Mouse (Mus musculus): ENCODE data around the gene Psmd13. TPM values are rescaled to one million over a fixed set of nuclear protein-coding genes. Genes with fewer than 3 reads are reported as not detected.

Gene Psmd13
- 272 and 303 TPM in 2 replicates for polyA plus RNA-seq (2015; fragmentation: Nextera tagmentation; extraction: Ambion mirVana)

GRCm38 (mm10) chr7:140881696-140882468 lies at the start of gene Psmd13, which contains the start of gene Sirt3:
TSS of gene Psmd13 (plus strand) at chr7:140881968.
TSS of gene Sirt3 (minus strand) at chr7:140882309.
- WGBS, result under 1% methylated on average over 59 of the region's 59 CpGs
- no peaks in the 10 kb centered on the region for H3K27me3 ChIP-seq (replicated peaks; ENCODE audit: control insufficient read depth, insufficient read depth, low read length)
- ATAC-seq, result peak; percentile 99

DNA sequence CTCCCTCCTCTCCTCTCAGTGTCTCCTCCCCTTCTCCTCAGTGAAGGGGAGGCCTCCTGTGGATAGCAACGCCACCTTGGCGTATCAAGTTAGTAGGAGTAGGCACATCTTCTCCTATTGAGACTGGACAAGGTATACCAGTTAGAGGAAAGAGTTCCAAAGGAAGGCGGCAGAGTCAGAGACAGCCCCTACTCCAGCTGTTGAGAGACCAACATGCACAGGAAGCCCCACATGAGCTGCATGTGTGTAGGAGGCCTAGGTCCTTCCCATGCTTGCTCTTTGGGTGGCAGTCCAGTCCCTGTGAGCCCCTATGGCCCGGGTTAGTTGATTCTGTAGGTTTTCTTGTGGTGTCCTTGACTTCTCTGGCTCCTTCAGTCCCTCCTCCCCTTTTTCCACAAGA lies 48.4 kb upstream of the Psmd13 start:
- no peaks in the 10 kb centered on the region for H3K9me3 ChIP-seq (ENCODE audit: control insufficient read depth, low read length)
- H3K4me3 ChIP-seq (replicated peaks; ENCODE audit: low read length), result no peak overlapping the region
- H3K4me1 ChIP-seq (replicated peaks; ENCODE audit: control insufficient read depth, insufficient read depth, low read length), result no peaks in the 10 kb centered on the region
- no peak for ATAC-seq
- H3K9ac ChIP-seq (replicated peaks; ENCODE audit: low read depth, low read length), result no peak overlapping the region
- no peaks in the 10 kb centered on the region for H3K36me3 ChIP-seq (ENCODE audit: control insufficient read depth, insufficient read depth)
- H3K27ac ChIP-seq (ENCODE audit: low read length), result no peak overlapping the region
- WGBS, result 87% methylated on average over 4 of the region's 4 CpGs
- H3K27me3 ChIP-seq (replicated peaks; ENCODE audit: control insufficient read depth, insufficient read depth, low read length), result no peaks in the 10 kb centered on the region
- H3K4me2 ChIP-seq (ENCODE audit: low read length), result no peak overlapping the region

More at GRCm38 (mm10) chr7:140881696-140882468, at the start of gene Psmd13, which contains the start of gene Sirt3:
- Histone ChIP-seq H3K4me1 (replicated peaks; ENCODE audit: control insufficient read depth, insufficient read depth, low read length) (peaks cover 9% of the 10 kb centered on the region), H3K9me3 (ENCODE audit: control insufficient read depth, low read length) (no peaks in the 10 kb centered on the region), H3K9ac (replicated peaks; ENCODE audit: low read depth, low read length) (peak within 1 kb of the TSS; percentile 68), H3K36me3 (ENCODE audit: control insufficient read depth, insufficient read depth) (peaks cover 8% of the 10 kb centered on the region), H3K4me2 (ENCODE audit: low read length) (peak within 1 kb of the TSS; percentile 78), H3K4me3 (replicated peaks; ENCODE audit: low read length) (peak within 1 kb of the TSS; percentile 59), H3K27ac (ENCODE audit: low read length) (peak within 1 kb of the TSS; percentile 87)

DNA sequence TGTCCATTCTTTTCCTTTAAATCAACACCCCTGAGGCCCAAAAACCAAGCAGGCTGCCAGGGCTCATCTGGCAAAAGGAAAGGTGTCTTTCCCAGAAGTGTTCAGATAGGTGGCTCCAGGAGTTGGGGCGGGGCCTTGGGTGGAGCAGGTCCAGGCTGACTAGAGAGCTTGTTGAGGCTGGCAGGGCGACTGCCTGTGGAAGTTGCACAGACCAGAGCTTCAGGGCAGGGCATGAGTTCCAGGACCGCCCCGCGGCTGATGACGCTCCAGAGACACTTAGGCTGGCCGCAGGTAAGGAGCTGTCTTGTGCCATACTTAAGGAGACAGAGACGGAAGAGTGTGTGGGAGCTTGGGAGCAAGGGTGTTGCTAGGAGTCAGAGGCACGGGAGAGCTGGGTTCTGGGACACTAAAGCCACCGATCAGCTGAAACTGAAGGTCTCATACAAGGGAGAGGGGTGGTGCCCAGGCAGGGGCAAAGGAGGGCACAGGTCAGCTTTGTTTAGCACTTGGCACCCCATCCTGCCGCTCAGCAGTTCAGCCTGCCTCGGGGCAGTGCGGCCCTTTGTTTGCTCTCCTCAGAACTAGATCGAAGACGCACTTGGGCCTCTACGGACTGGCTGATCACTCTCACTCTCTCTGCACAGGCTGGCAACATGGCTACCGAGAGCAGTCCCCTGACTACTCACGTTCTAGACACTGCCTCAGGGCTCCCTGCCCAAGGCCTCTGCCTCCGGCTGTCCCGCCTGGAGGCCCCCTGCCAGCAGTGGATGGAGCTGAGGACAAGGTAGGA lies 46.6 kb upstream of the Psmd13 start, which contains the start of gene Urah:
TSS of gene Urah (plus strand) at position 51 of the 790 bp plus-strand sequence.
- ATAC-seq, result no peak
- Histone ChIP-seq H3K36me3 (ENCODE audit: control insufficient read depth, insufficient read depth) (no peaks in the 10 kb centered on the region), H3K9ac (replicated peaks; ENCODE audit: low read depth, low read length) (no peak within 1 kb of the TSS), H3K27me3 (replicated peaks; ENCODE audit: control insufficient read depth, insufficient read depth, low read length) (no peaks in the 10 kb centered on the region), H3K4me1 (replicated peaks; ENCODE audit: control insufficient read depth, insufficient read depth, low read length) (no peaks in the 10 kb centered on the region), H3K27ac (ENCODE audit: low read length) (no peak within 1 kb of the TSS), H3K9me3 (ENCODE audit: control insufficient read depth, low read length) (no peaks in the 10 kb centered on the region), H3K4me2 (ENCODE audit: low read length) (no peak within 1 kb of the TSS), H3K4me3 (replicated peaks; ENCODE audit: low read length) (no peak within 1 kb of the TSS)
- 43% methylated on average over 20 of the region's 20 CpGs for WGBS

DNA sequence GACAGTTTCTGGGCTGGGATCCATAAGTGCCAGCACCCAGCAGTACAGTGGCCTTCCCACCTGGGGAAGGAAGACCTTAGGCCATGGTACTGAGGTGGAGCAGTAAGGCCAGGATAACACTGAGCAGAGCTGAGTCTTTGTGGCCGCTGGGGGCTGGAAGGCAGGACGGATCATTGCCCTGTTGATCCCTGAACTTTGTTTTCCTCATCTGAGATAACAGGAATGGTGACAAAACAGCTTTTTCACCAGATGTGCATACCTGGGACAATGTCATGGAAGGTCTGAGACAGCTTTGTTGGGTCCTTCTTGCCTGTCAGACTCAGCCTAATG lies 46.0 kb upstream of the Psmd13 start:
- Histone ChIP-seq H3K27me3 (replicated peaks; ENCODE audit: control insufficient read depth, insufficient read depth, low read length) (no peaks in the 10 kb centered on the region; the same call in 1 of the 2 replicates), H3K36me3 (ENCODE audit: control insufficient read depth, insufficient read depth) (no peaks in the 10 kb centered on the region), H3K4me1 (replicated peaks; ENCODE audit: control insufficient read depth, insufficient read depth, low read length) (no peaks in the 10 kb centered on the region), H3K27ac (ENCODE audit: low read length) (no peak overlapping the region), H3K4me3 (replicated peaks; ENCODE audit: low read length) (no peak overlapping the region), H3K9me3 (ENCODE audit: control insufficient read depth, low read length) (no peaks in the 10 kb centered on the region), H3K4me2 (ENCODE audit: low read length) (no peak overlapping the region), H3K9ac (replicated peaks; ENCODE audit: low read depth, low read length) (no peak overlapping the region)
- no peak for ATAC-seq
- WGBS, result 76% methylated on average over 2 of the region's 2 CpGs

DNA sequence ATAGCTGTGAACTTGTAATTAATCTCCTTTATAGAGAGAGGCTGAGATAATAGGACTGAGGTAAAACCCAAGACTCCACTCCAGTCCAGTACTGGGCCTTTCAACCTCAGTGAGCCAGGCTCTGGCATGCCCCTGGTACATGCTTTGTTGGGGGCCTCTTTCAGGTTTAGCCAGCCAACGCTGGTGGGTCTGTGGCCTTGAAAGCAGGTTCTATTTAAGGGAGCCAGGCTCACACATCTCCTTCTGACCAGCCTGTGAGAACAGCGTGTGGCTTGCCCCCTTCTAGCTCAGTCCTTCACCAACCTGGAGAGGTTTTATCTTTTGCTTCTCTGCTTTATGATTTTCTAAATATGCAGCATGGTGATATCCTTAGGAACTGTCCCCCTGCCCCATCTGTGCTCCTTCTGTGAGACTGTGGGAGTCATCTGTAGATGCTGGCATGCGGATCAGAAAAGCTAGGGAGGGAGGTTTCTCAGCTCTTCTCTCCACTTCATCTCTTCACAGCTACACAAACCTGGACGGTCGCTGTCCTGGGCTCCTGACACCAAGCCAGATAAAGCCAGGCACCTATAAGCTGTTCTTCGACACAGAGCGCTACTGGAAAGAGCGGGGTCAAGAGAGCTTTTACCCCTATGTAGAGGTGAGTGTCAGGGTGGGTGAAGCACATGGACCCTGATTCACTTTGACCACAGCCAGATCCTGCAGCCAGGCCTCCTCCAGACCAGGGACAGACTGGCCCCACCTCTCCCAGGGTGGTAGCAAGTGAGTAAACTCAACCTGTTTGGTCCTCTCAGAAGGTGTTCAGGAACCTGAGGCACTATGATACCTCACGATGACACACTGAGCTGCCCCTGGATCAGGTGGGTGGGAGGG lies 45.3 kb upstream of the Psmd13 start:
- H3K4me2 ChIP-seq (ENCODE audit: low read length), result no peak overlapping the region
- ATAC-seq, result no peak
- no peak overlapping the region for H3K4me3 ChIP-seq (replicated peaks; ENCODE audit: low read length)
- no peaks in the 10 kb centered on the region for H3K9me3 ChIP-seq (ENCODE audit: control insufficient read depth, low read length)
- no peak overlapping the region for H3K9ac ChIP-seq (replicated peaks; ENCODE audit: low read depth, low read length)
- no peaks in the 10 kb centered on the region for H3K4me1 ChIP-seq (replicated peaks; ENCODE audit: control insufficient read depth, insufficient read depth, low read length)
- H3K27ac ChIP-seq (ENCODE audit: low read length), result no peak overlapping the region
- WGBS, result 75% methylated on average over 9 of the region's 9 CpGs
- H3K36me3 ChIP-seq (ENCODE audit: control insufficient read depth, insufficient read depth), result no peaks in the 10 kb centered on the region
- no peaks in the 10 kb centered on the region; the same call in 1 of the 2 replicates for H3K27me3 ChIP-seq (replicated peaks; ENCODE audit: control insufficient read depth, insufficient read depth, low read length)

GRCm38 (mm10) chr7:140839556-140839955 lies 42.2 kb upstream of the Psmd13 start:
- Histone ChIP-seq H3K27ac (ENCODE audit: low read length) (no peak overlapping the region), H3K9ac (replicated peaks; ENCODE audit: low read depth, low read length) (no peak overlapping the region), H3K9me3 (ENCODE audit: control insufficient read depth, low read length) (no peaks in the 10 kb centered on the region), H3K27me3 (replicated peaks; ENCODE audit: control insufficient read depth, insufficient read depth, low read length) (no peaks in the 10 kb centered on the region; the same call in 1 of the 2 replicates), H3K4me3 (replicated peaks; ENCODE audit: low read length) (no peak overlapping the region), H3K4me2 (ENCODE audit: low read length) (no peak overlapping the region), H3K4me1 (replicated peaks; ENCODE audit: control insufficient read depth, insufficient read depth, low read length) (no peaks in the 10 kb centered on the region), H3K36me3 (ENCODE audit: control insufficient read depth, insufficient read depth) (no peaks in the 10 kb centered on the region)
- 63% methylated on average over 5 of the region's 5 CpGs for WGBS
- ATAC-seq, result no peak

DNA sequence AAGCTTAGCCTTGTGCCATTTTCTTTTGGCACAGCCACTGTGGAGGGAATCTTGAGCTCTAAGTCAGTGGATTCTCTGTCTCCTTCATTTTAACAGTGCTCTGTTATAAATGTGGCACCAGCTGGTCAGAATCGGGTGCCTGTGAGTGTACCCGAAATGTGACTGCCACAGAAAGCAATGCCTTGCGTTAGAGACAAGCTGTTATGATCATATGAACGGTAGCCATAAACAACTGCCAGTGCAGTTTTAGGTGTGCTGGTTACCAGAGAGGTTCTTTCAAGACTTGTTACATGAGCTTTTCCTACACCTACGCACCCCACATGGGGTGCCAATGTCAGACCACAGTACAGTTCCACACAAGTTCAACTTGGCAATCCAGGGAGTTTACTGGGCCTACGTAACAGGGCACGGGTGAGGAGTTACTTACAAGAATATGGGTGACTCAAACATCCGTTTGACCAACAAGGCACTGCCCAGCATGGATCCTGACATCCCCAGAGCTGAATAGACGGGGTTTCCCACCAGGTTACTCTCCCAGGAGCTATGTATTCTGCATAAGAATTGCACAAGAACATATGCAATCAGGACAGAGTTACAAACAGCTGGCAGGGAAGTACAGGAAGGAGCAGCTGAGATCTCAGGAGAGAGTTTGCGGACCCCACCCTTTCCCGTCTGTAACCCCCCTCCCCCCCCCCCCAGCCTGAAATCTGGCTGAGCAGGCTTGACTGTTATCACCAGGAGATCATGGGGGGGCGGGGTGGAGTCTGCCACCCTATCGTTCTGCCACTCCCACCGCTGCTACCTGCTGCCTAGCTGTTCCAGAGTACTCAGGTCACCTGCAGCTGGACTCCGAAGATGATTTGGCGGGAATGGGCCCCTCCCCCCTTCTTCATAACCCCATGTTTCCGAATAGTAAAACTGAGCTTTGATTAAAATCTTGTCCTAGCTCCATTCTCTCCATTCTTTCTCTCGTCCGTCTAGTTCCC lies 40.7 kb upstream of the Psmd13 start:
- Histone ChIP-seq H3K9me3 (ENCODE audit: control insufficient read depth, low read length) (no peaks in the 10 kb centered on the region), H3K4me3 (replicated peaks; ENCODE audit: low read length) (no peak overlapping the region), H3K36me3 (ENCODE audit: control insufficient read depth, insufficient read depth) (no peaks in the 10 kb centered on the region), H3K9ac (replicated peaks; ENCODE audit: low read depth, low read length) (no peak overlapping the region), H3K4me1 (replicated peaks; ENCODE audit: control insufficient read depth, insufficient read depth, low read length) (no peaks in the 10 kb centered on the region), H3K27ac (ENCODE audit: low read length) (no peak overlapping the region), H3K4me2 (ENCODE audit: low read length) (no peak overlapping the region), H3K27me3 (replicated peaks; ENCODE audit: control insufficient read depth, insufficient read depth, low read length) (no peaks in the 10 kb centered on the region; the same call in 1 of the 2 replicates)
- ATAC-seq, result no peak
- WGBS, result 38% methylated on average over 18 of the region's 19 CpGs

GRCm38 (mm10) chr7:140843806-140844205 lies 38.0 kb upstream of the Psmd13 start:
- Histone ChIP-seq H3K9me3 (ENCODE audit: control insufficient read depth, low read length) (no peaks in the 10 kb centered on the region), H3K4me2 (ENCODE audit: low read length) (no peak overlapping the region), H3K27ac (ENCODE audit: low read length) (no peak overlapping the region), H3K4me3 (replicated peaks; ENCODE audit: low read length) (no peak overlapping the region), H3K4me1 (replicated peaks; ENCODE audit: control insufficient read depth, insufficient read depth, low read length) (0 out of 2 replicates have a peak, but pooled peaks cover 4% of the 10 kb centered on the region), H3K27me3 (replicated peaks; ENCODE audit: control insufficient read depth, insufficient read depth, low read length) (no peaks in the 10 kb centered on the region; the same call in 1 of the 2 replicates), H3K36me3 (ENCODE audit: control insufficient read depth, insufficient read depth) (no peaks in the 10 kb centered on the region), H3K9ac (replicated peaks; ENCODE audit: low read depth, low read length) (no peak overlapping the region)
- no peak for ATAC-seq
- WGBS, result 76% methylated on average over 7 of the region's 7 CpGs

Measured in forebrain, embryonic 16.5 days (tissue).